Mouse (Mus musculus): Measurements from ENCODE around the gene Gm21860.
"Not testable (repeated sequence)": the region's sequence is repeated elsewhere in the genome, so short reads cannot be mapped to it uniquely, and the experiment has no call there.

- not testable (repeated sequence) for TF ChIP-seq CTCF (IDR thresholded peaks at IDR 0.05; ENCODE audit: borderline replicate concordance, insufficient read depth, low read depth, low read length); POLR2A (IDR thresholded peaks at IDR 0.05; ENCODE audit: borderline replicate concordance, insufficient read depth, low read length)
Measured at GRCm38 (mm10) chrY:90725701-90726451, 28.7 kb downstream of the Gm21860 start.

All from cerebellum, adult 2 months (tissue).